Mouse (Mus musculus) intestine, embryonic 14.5 days (tissue): ENCODE data around the gene Rec114. TPM values are rescaled to one million over a fixed set of nuclear protein-coding genes. Genes with fewer than 3 reads are reported as not detected.

Source experiments
- ATAC-seq: fragments of 200-750 bp; cut with Nextera tagmentation; replicated peaks from 2 replicates; pipeline ENCODE4 v1.8.0; 2017; ENCODE audit warnings: low read depth, moderate number of reproducible peaks, moderate TSS enrichment, moderate library complexity; ENCODE audit not compliant: low FRiP score, low TSS enrichment
- DNase-seq: peaks from one replicate; pipeline ENCODE4 v3.0.0-alpha.2; 2018; ENCODE audit warnings: low spot score
- H3K27ac ChIP-seq: fragments of 300-500 bp; sonication (generic); 2 replicates; pipeline ENCODE4 v1.5.1; 2014; ENCODE audit warnings: low read depth, mild to moderate bottlenecking, control low read depth
- H3K27me3 ChIP-seq: fragments of 300-500 bp; sonication (generic); replicated peaks from 2 replicates; pipeline ENCODE4 v1.6.1; 2014; ENCODE audit warnings: low read length, control low read depth; ENCODE audit not compliant: control insufficient read depth, insufficient read depth
- H3K36me3 ChIP-seq: fragments of 300-500 bp; sonication (generic); 2 replicates; pipeline ENCODE4 v1.6.1; 2014; ENCODE audit warnings: low read length, control low read depth; ENCODE audit not compliant: control insufficient read depth, insufficient read depth
- H3K4me1 ChIP-seq: fragments of 300-500 bp; sonication (generic); replicated peaks from 2 replicates; pipeline ENCODE4 v1.6.1; 2014; ENCODE audit warnings: low read length, control low read depth, mixed read lengths; ENCODE audit not compliant: control insufficient read depth, insufficient read depth
- H3K4me2 ChIP-seq: fragments of 300-500 bp; sonication (generic); 2 replicates; pipeline ENCODE4 v1.6.1; 2014; ENCODE audit warnings: low read length
- H3K4me3 ChIP-seq: fragments of 300-500 bp; sonication (generic); 2 replicates; pipeline ENCODE4 v1.5.1; 2014; ENCODE audit warnings: low read depth, low read length, control low read depth, mixed read lengths
- H3K9ac ChIP-seq: fragments of 300-500 bp; sonication (generic); 2 replicates; pipeline ENCODE4 v1.6.1; 2014; ENCODE audit warnings: mild to moderate bottlenecking, low read length
- H3K9me3 ChIP-seq: fragments of 300-500 bp; sonication (generic); 2 replicates; pipeline ENCODE4 v1.6.1; 2016; ENCODE audit warnings: low read length, control low read depth; ENCODE audit not compliant: control insufficient read depth
- WGBS: fragments of 180-500 bp; shearing (Covaris S2); extraction: QIAGEN DNeasy Blood & Tissue Kit; methylation state at CpG from one replicate; pipeline ENCODE4 v1.1.7; 2014; 5-methylcytosine and 5-hydroxymethylcytosine counted together
- polyA plus RNA-seq: library from polyadenylated mRNA; unstranded; fragments of >200 nt; fragmentation: Nextera tagmentation; extraction: Ambion mirVana; gene quantifications from 2 replicates; pipeline ENCODE4 v1.2.1, GENCODE M21; 2014

Gene Rec114
- polyA plus RNA-seq, 1 experiment from 2014 or later = 3.2 TPM

DNA sequence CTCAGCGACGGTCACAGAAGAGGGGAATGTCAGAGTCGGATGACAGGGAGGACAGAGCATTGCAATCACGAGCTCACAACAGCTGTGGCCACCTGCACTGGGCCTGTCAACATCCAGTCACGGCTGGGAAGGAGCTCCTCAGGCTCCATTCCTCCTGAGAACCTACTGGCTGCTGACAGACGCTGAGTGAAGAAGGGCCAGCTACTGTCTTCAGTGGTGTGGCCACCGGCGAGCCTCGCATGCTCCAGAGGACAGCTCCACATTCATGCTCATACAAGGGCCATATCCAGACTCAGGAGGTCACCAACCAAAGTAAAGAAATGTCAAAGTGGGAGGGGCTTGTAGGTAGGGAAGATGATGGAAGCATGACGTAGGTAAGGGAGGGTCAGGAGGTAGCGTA lies 36.0 kb downstream of the Rec114 start:
- WGBS = 80% methylated on average over 11 of the region's 11 CpGs
- no peak for ATAC-seq
- H3K9ac ChIP-seq = no peak overlapping the region
- H3K27me3 ChIP-seq = no peaks in the 10 kb centered on the region
- H3K9me3 ChIP-seq = no peaks in the 10 kb centered on the region
- no peak for DNase-seq
- no peak overlapping the region for H3K4me2 ChIP-seq
- H3K27ac ChIP-seq = no peak overlapping the region
- no peak overlapping the region for H3K4me3 ChIP-seq
- H3K36me3 ChIP-seq = no peaks in the 10 kb centered on the region
- no peaks in the 10 kb centered on the region for H3K4me1 ChIP-seq

GRCm38 (mm10) chr9:58706024-58706423 lies 37.7 kb downstream of the Rec114 start:
- no peak for ATAC-seq
- WGBS = 66% methylated on average over 7 of the region's 7 CpGs
- Histone ChIP-seq H3K36me3 (no peaks in the 10 kb centered on the region), H3K4me1 (no peaks in the 10 kb centered on the region), H3K4me2 (no peak overlapping the region), H3K27ac (no peak overlapping the region), H3K9me3 (no peaks in the 10 kb centered on the region), H3K27me3 (no peaks in the 10 kb centered on the region), H3K4me3 (no peak overlapping the region), H3K9ac (no peak overlapping the region)
- no peak for DNase-seq

DNA sequence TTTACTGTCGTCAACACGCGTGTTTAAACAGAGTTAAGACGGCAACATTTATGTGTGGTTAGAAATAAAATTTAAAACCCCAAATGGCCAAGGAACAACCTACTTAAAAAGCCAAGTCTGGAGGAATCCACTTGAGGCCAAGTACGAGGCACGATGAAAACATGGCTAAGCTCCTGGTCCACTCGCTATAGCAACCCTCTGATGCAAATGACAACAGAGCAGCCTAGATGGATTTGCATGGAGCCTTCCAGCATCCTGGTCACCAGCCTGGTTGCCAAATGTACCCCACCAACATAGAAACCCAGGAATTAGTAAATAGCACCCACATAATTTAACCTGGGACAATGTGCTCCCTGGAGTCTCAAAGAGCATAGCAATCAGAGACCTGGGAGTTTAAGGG lies 40.0 kb downstream of the Rec114 start:
- no peak for ATAC-seq
- DNase-seq = no peak
- H3K4me2 ChIP-seq = no peak overlapping the region
- WGBS = 84% methylated on average over 7 of the region's 7 CpGs
- H3K27ac ChIP-seq = no peak overlapping the region
- no peak overlapping the region for H3K9ac ChIP-seq
- H3K4me3 ChIP-seq = no peak overlapping the region
- H3K9me3 ChIP-seq = no peaks in the 10 kb centered on the region
- H3K36me3 ChIP-seq = no peaks in the 10 kb centered on the region
- no peaks in the 10 kb centered on the region for H3K4me1 ChIP-seq
- no peaks in the 10 kb centered on the region for H3K27me3 ChIP-seq

DNA sequence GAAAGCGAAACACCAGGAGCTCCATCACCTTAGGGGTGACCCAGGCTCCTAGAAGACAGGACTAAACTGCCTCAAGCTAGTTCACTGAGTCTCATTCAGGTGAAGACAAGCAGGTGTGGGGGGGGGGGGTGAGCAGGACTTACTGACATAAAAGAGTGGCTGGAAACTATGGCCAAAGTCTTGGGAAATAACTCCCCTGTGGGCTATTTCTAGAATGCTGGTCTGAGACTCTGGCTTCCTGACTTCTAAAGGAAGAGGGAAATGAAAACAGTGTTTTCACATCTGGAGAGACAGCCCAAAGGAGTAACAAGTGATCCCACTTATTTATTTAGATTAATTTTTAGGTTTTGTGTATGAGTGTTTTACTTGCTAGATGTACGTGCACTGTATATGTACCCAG lies 42.0 kb downstream of the Rec114 start:
- no peak overlapping the region for H3K4me2 ChIP-seq
- no peaks in the 10 kb centered on the region for H3K36me3 ChIP-seq
- H3K9me3 ChIP-seq = no peaks in the 10 kb centered on the region
- H3K4me1 ChIP-seq = no peaks in the 10 kb centered on the region
- ATAC-seq = no peak
- no peak for DNase-seq
- no peaks in the 10 kb centered on the region for H3K27me3 ChIP-seq
- WGBS = 77% methylated on average over 2 of the region's 2 CpGs
- no peak overlapping the region for H3K4me3 ChIP-seq
- no peak overlapping the region for H3K9ac ChIP-seq
- no peak overlapping the region for H3K27ac ChIP-seq

DNA sequence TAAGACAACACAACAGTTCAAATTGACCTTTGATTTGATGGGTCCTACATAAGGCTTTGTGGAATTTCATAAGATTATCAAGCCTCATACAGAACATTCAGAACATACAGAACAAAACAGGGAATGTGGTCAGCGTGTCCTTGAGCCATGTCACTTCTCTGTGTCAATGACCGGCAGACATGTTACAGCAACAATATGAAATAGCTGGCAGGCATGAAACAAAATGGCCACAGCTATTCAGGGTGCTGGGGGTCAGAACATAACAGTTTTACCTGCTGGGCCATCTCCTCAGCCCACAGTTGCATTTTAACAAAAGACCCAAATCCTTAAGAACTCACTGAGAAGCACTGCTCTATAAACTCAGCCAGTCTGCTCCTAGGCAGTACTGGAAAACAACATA lies 45.3 kb downstream of the Rec114 start:
- H3K36me3 ChIP-seq = no peaks in the 10 kb centered on the region
- no peak overlapping the region for H3K4me3 ChIP-seq
- no peak for ATAC-seq
- no peaks in the 10 kb centered on the region for H3K27me3 ChIP-seq
- H3K27ac ChIP-seq = no peak overlapping the region
- no peaks in the 10 kb centered on the region for H3K4me1 ChIP-seq
- no peak overlapping the region for H3K9ac ChIP-seq
- H3K9me3 ChIP-seq = peaks cover 3% of the 10 kb centered on the region; the same call in 1 of the 2 replicates
- WGBS = 87% methylated on average over 2 of the region's 2 CpGs
- H3K4me2 ChIP-seq = no peak overlapping the region
- no peak for DNase-seq

- Histone ChIP-seq H3K9ac (no peak overlapping the region), H3K36me3 (no peaks in the 10 kb centered on the region), H3K27me3 (no peaks in the 10 kb centered on the region), H3K4me1 (no peaks in the 10 kb centered on the region), H3K4me3 (no peak overlapping the region), H3K27ac (no peak overlapping the region), H3K4me2 (no peak overlapping the region), H3K9me3 (peaks cover 3% of the 10 kb centered on the region; the same call in 1 of the 2 replicates)
- ATAC-seq (no peak), DNase-seq (no peak)
- 55% methylated on average over 7 of the region's 7 CpGs for WGBS
Observed at GRCm38 (mm10) chr9:58691471-58691870, 52.3 kb downstream of the Rec114 start.

GRCm38 (mm10) chr9:58690701-58691100 lies 53.1 kb downstream of the Rec114 start:
- Histone ChIP-seq H3K4me2 (no peak overlapping the region), H3K9ac (no peak overlapping the region), H3K27ac (no peak overlapping the region), H3K27me3 (no peaks in the 10 kb centered on the region), H3K4me3 (no peak overlapping the region), H3K9me3 (peaks cover 3% of the 10 kb centered on the region; the same call in 1 of the 2 replicates), H3K4me1 (no peaks in the 10 kb centered on the region), H3K36me3 (no peaks in the 10 kb centered on the region)
- ATAC-seq = no peak
- 85% methylated on average over 4 of the region's 4 CpGs for WGBS
- no peak for DNase-seq

GRCm38 (mm10) chr9:58688076-58688475 lies 55.7 kb downstream of the Rec114 start:
- no peak overlapping the region for H3K9ac ChIP-seq
- 72% methylated on average over 4 of the region's 4 CpGs for WGBS
- no peak overlapping the region for H3K27ac ChIP-seq
- no peak for ATAC-seq
- no peaks in the 10 kb centered on the region for H3K9me3 ChIP-seq
- no peaks in the 10 kb centered on the region for H3K36me3 ChIP-seq
- H3K4me2 ChIP-seq = no peak overlapping the region
- H3K4me3 ChIP-seq = no peak overlapping the region
- no peaks in the 10 kb centered on the region for H3K27me3 ChIP-seq
- H3K4me1 ChIP-seq = no peaks in the 10 kb centered on the region
- no peak for DNase-seq

DNA sequence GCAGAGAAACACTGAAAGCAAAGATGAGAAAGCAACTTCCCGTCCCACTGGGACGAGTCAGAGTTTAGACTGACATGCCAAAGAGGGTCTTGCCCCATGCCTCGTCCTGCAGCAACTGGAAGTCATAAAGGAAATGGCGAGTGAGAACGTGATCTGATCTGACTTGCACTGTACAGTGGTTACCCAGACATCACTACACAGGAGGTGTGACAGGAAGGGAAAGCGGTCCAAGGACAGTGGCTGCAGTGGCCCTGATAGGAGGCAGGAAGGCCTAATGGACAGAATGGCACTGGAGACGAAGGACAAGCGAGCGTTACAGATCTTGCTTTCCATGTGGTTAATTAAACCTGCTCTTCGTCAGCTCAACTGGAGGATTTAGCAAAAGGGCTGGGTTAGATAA lies 58.5 kb downstream of the Rec114 start:
- DNase-seq (no peak), ATAC-seq (no peak)
- Histone ChIP-seq H3K4me3 (no peak overlapping the region), H3K27ac (no peak overlapping the region), H3K27me3 (no peaks in the 10 kb centered on the region), H3K9ac (no peak overlapping the region), H3K4me2 (no peak overlapping the region), H3K9me3 (no peaks in the 10 kb centered on the region), H3K4me1 (no peaks in the 10 kb centered on the region; the same call in 1 of the 2 replicates), H3K36me3 (no peaks in the 10 kb centered on the region)
- 86% methylated on average over 10 of the region's 10 CpGs for WGBS
